Mouse (Mus musculus) thymus, postnatal 14 days (tissue): ENCODE data around the gene Hnrnpul2.
"Not testable (repeated sequence)": the region's sequence is repeated elsewhere in the genome, so short reads cannot be mapped to it uniquely, and the experiment has no call there.

ENCODE experiments used
- DNase-seq: peaks from one replicate; pipeline ENCODE4 v3.0.0; 2021

Hnrnpul2 gene

DNA sequence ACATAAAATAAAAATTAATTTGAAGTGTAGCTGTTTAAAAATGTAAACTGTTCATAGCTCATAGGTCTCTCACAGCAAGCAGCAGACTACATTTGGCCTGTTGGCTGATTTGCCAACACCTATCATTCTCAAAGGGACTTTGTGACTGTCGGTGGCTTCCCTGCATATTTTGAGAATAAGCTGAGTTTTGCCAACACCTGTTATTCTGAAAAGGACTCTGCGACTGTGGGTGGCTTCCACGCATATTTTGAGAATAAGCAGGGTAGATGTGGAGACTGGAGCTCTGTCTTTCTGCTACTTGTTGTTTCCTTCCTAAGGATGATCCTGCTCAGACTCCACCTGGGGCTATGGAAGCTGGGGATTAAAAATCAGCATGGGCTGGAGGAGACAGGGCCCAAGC, 33.3 kb downstream of the Hnrnpul2 start:
- DNase-seq: no peak

DNA sequence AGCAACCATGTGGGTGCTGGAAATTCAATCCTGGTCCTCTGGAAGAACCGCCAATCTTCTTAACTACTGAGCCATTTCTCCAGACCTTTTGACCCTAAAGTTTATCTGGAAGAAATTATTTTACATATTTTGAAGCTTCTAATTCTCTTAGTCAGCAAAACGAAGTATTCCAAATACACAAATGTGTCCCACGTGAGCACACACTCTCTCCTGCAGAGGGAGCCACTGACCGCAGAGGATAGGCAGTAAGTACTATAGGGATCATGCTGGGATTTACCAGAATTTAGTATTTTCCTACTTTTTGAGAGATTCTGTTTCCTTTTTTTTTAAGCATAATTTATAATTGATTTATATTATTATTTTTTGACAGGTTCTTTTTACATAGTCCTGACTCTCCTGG, 37.9 kb downstream of the Hnrnpul2 start:
- DNase-seq: peak; percentile 62

DNA sequence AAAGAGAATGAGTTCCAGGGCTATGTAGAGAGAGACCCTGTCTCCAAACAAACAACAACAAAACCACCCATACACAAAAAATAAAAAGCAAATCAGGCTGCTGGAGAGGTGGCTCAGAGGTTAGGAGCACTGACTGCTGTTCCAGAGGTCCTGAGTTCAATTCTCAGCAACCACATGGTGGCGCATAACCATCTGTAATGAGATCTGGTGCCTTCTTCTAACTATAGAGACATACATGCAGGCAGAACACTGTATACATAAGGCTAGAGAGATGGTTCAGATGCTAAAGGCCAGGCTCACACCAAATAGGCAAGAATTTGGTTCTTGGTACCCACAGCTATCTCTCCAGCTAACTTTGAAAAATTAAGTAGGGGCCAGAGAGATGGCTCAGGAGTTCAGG, 39.2 kb downstream of the Hnrnpul2 start:
- peak; percentile 70 for DNase-seq

DNA sequence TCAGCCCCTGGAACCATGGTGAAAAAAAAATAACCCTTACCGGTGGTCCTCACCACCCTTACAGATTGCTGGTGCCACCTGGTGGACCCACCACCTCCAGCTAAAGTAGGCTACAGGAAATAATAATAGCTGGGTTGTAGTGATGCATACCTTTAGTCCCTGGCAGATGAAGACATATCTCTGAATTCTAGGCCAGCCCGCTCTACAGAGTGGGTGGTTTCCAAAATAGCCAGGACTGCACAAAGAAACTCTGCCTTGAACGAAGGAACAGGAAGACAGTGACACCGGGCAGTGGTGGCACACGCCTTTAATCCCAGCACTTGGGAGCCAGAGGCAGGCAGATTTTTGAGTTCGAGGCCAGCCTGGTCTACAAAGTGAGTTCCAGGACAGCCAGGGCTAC, 44.5 kb downstream of the Hnrnpul2 start:
- DNase-seq: no peak

DNA sequence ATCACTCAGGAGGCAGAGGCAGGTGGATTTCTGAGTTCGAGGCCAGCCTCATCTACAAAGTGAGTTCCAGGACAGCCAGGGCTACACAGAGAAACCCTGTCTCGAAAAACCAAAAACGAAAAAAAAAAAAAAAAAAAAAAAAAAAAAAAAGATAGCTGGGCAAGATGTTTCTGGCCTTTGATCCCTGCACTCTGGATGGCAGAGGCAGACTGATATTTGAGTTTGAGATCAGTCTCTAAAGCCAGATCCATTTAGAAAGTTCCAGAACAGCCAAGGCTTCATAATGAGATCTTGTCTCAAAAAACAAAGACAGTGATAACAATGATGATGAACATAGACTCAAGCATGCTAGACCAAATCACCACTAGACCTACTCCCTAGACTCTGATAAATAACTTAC, 50.6 kb downstream of the Hnrnpul2 start:
- DNase-seq: not testable (repeated sequence)

DNA sequence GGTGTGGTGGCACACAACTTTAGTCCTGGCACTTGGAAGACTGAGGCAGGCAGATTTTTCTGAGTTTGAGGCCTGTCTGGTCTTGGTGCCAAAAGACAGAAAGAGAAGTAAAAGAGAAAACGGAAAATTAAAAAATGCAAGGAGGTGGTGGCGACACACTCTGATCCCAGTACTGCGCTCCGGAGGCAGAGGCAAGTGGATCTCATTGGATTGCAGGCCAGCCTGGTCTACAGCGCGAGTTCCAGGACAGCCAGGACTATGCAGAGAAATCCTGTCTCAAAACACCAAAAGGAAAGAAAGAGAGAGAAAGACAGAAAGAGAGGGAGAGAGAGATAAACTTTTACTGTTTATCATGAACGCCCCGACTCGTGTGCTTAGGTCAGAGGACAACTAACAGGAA, 51.0 kb downstream of the Hnrnpul2 start:
- DNase-seq: no peak

DNA sequence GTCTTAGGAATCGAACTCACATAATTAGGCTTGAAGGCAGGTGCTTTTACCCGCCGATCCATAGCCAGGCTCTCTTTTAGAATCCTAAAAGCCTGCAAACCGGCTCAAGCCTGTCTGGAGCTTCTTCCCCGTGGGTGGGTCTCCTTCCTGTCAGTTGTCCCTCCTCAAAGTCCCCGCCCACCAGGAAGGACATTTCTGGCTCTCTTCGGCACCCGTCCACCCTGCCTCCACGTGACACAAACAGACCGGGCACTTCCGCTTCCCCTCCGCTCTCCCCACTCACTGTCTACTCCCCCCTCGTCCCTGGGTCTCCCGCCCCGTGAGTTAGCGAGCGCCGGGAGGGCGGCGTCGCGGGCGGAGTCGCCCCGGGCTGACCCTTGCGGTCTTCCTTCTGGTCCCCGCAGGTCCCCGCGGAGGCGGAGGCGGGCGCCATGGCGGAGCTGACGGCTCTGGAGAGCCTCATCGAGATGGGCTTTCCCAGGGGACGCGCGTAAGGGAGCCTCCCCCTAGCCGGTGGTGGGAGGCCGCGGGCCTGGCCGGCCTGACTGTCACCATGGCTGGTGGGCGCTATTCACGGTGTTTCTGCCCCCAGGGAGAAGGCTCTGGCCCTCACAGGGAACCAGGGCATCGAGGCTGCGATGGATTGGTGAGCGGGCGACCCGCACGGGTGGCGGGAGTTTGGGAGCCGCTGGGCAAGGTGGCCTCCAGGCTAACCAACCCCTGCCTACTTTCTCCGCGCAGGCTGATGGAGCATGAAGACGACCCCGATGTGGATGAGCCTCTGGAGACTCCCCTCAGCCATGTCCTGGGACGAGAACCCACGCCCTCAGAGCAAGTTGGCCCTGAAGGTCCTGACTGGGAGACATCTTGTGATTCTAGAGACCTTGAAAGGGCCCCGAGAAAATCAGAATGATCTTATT, 51.7 kb downstream of the Hnrnpul2 start, which contains the start of gene Ubxn1:
Ubxn1 (plus strand) TSS at position 230 of the 920 bp plus-strand sequence.
- peak; percentile 97 for DNase-seq

DNA sequence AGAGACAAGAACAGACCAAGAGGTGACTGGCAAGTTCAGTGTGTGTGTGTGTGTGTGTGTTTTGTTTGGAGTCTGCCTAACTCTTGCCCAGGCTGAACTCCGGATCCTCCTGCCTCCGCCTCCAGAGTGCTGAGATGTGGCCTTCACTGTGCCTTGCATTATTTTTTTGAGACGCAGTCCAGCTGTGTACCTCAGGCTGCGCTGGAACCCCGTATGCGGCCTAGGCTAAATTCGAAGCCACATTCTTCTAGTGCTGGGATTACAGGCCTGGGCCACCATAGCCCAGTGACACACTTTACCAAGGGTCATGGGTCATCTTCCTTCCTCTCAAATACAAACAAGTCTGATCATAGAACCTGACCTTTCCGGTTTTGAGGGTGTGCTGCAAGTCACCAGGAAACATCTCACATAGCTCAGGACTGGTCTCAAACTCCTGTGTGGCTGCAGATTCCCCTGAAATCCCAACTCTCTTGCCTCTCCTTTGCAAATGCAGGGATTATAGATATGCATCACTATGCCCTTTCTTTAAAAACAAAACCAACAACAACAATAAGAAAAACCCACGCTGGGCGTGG, 52.5 kb downstream of the Hnrnpul2 start:
- DNase-seq: no peak

DNA sequence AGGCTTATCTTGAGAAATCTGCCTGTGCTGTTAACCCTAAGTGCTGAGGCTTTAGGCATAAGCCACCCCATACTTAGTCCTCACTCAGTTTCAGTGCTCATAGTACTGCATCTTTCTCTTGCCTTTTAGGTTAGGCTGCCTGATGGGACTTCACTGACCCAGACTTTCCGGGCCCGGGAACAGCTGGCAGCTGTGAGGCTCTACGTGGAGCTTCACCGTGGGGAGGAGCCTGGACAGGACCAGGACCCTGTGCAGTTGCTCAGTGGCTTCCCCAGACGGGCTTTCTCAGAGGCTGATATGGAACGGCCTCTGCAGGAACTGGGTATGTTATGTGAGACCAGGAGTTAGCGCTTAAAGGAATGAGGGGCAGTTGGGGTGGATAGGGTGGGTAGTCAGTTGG, 55.2 kb downstream of the Hnrnpul2 start:
- no peak for DNase-seq

DNA sequence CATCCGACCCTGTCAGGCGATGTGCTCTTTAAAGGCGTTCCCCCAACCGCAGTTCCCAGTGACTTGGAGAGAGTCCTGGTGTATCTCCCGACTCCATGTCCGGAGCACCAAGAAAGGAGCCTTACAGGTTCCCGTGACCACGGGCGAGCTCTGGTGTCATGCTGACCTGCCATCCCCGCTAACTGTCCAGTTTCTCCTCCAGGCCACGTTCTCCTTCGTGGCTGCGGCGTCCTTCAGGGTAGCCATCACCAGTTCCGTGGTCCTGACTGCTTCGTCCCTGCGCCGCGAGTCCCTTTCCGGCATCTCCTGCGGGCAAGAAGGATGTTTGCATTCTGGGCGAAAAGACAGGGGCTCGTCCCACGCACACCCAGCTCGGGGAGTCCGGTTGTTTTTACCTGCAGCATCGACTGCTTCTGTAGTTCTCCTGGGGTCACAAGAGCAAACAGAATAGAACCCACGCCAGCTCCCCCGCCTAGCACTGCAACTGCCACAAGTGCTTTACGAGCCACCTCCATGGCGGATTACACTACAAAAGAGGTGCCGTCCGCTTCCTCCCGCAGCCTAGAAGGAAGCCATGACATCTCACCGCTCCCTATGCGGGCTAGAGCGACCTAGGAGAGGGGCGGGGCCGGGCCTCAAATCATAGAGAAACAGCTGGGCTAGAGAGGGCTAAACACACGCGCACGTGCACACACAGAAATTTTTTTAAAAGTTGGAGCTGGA, 60.7 kb downstream of the Hnrnpul2 start, which contains the start of gene Uqcc3:
Uqcc3 (minus strand) TSS at position 613 of the 723 bp plus-strand sequence.
- DNase-seq: peak; percentile 94

DNA sequence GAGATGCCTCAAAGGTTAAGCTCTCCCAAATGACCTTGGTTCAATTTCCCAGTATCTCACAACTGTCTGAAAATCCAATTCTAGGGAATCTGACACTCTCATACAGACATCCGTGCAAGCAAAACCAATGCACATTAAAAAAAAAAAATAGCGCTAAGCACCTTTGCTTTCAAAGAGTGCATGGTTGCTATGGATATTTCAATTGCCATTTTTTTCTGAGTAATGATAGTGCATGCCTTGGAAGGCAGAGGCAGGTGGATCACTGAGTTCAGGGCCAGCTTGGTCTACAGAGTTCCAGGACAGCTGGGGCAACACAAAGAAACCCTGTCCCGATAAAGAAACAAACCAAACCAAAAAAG, 61.2 kb downstream of the Hnrnpul2 start:
- DNase-seq: no peak

DNA sequence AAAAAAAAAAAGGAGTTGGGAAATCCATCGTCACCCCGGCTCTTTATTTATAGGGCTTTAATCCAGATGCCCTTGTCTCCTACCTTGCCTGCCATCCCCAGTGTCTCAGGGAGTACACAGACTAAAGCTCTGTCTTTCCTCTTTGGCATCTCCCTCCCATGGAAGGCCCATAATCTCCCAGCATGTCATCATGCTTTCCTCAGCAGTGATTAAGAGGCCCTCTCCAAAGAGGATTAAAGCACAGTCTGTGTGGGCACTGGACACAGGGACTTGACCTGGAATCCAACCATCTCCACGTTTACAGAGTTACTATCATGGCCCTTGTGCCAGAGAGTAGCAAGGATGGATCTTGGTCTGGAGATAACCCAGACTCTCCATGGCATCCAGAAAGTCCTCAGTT, 63.8 kb downstream of the Hnrnpul2 start, which contains the start of the genes Lbhd1 and Gm49403:
Lbhd1 (plus strand) TSS at position 117 of the 400 bp plus-strand sequence.
Gm49403 (plus strand) TSS at position 315 of the 400 bp plus-strand sequence.
- DNase-seq: no peak
